Mouse (Mus musculus): ENCODE measurements around the gene Nfatc2. TPM values are rescaled to one million over a fixed set of nuclear protein-coding genes. Genes with fewer than 3 reads are reported as not detected.

Nfatc2 gene
- total RNA-seq, 2 experiments from 2014 or later = 20.0 to 21.8 TPM

- no peak for DNase-seq (ENCODE audit: low spot score in 2 of 2)
Observed at GRCm38 (mm10) chr2:168500750-168501149, 100.7 kb downstream of the Nfatc2 start.

GRCm38 (mm10) chr2:168500244-168500643 lies 101.2 kb downstream of the Nfatc2 start:
- DNase-seq (ENCODE audit: low spot score in 2 of 2) = no peak

- DNase-seq (ENCODE audit: low spot score in 2 of 2) = no peak
Observed at GRCm38 (mm10) chr2:168491791-168492190, 109.7 kb downstream of the Nfatc2 start.

DNA sequence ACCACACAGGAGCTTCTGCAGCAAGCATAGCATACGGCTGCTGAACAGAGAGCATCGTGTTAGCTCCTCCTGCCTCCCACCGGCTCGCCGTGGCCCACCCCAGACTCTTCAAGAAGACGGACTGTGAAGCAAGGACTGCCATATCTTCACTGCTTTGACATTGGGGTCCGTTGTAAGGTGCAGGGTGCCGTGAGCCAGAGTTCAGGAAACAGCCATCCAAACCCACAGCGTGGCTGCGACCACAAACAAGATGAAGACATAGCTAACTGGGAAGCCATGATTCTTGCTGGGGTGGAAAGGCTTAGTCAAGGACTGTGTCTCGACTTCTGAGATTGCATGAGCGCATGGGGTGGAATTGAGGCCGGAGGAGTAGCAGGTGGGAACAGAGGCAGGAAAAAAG lies 111.5 kb downstream of the Nfatc2 start:
- no peak for DNase-seq (ENCODE audit: low spot score in 2 of 2)

GRCm38 (mm10) chr2:168488158-168488925 lies 113.1 kb downstream of the Nfatc2 start:
- DNase-seq (ENCODE audit: low spot score in 2 of 2) = no peak

DNA sequence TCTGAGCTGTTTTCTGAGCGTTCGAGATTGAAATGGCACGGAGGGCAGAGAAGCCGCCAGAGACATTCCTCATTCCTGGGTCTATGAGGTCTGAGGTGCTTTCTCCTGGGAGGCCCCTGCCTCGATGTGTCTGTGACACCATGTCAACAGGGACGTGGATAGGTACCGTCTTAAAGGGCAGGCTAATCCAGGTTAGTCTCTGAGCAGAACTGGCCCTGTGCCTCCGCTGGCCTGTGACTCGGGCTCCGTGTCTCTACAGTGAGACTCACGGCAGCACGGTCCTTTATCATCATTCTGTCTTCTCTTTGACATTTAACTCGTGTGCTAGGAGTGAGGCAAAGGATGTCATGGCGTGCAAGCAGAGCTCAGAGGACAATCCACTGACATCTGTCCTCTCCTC lies 120.3 kb downstream of the Nfatc2 start:
- no peak for DNase-seq (ENCODE audit: low spot score in 2 of 2)

DNA sequence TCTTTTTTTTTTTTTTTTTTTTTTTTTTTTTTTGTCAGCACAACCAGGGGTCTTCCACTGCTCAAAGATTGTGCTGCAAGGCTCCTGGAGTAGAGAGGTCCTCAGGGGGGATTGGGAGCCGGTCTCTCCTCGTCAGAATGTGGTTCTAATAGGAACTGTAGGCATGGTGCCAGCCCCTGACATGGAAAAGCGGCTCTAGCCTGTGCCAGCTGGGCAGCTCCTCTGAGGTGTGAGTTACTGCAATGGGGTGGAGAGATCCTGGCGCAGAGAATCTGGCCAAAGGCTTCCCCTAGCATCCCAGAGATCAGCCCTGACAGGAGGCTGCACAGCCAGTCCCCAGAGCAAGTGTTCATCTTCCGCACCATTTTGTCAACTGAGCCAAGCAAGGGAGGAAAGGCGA lies 120.8 kb downstream of the Nfatc2 start:
- DNase-seq (ENCODE audit: low spot score in 2 of 2) = peak in 1 of 2 experiments; percentile 36

DNA sequence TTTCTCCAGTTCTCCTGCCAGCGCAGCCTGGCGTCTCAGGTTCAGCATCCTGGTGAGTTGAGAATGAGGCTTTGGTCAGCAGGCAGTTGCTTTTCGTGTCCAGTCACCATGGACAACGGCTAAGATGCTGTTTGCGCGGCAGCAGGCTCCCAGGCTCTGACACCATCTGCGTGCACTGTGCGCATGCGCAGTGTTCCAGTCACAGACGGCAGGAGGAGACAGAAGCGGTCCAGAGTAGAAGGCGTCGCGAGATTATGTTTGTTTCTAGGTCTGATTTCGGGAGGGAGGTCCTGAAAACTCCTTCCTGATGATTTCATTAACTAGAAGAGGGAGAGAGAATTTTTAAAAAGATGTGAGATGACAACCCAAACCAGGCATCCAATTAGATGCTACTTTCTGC lies 121.5 kb downstream of the Nfatc2 start:
- DNase-seq (ENCODE audit: low spot score in 2 of 2) = peak; percentile 82 to 85

DNA sequence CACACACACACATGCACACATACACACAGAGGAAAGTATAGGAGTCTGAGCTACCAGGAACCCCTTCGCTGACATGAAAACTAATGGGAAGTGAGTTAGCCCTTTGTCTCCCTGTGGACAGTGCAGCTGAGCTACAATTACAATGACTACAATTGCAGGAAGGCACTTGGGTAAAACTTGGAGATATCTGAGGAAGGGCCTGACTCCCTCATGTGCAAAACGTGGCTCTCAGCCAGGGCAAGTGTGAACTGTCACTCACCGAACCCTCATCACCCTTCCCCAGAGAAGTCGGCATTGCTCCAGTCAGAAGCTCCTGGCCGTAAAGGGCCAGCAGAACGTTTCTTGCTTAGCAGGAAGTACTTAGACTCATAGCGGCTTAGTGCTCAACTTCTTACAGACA lies 123.0 kb downstream of the Nfatc2 start:
- no peak for DNase-seq (ENCODE audit: low spot score in 2 of 2)

DNA sequence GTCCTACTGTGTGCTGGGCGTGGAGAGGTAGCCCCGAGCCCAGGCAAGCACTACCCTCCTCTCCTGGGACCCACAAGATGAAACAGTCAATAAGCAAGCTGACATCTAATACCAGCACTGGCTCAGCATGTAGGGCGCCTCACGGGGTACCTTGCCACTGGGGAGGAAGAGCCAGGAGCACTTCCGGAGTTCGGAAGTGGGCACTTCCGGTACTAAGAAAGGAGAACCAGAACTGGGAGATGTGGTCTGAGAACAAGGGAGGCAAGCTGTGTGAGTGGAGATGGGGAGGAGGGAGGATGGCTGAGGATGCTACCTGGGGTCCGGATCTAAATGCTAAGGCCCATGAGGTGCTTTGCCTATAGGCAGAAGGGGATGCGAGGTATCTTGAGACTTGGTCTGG lies 128.0 kb downstream of the Nfatc2 start:
- DNase-seq (ENCODE audit: low spot score in 2 of 2) = no peak

- DNase-seq (ENCODE audit: low spot score in 2 of 2) = peak; percentile 46 to 52
Observed at GRCm38 (mm10) chr2:168472899-168473298, 128.6 kb downstream of the Nfatc2 start.

GRCm38 (mm10) chr2:168469032-168469431 lies 132.4 kb downstream of the Nfatc2 start:
- DNase-seq (ENCODE audit: low spot score in 2 of 2) = peak; percentile 74 to 82

DNA sequence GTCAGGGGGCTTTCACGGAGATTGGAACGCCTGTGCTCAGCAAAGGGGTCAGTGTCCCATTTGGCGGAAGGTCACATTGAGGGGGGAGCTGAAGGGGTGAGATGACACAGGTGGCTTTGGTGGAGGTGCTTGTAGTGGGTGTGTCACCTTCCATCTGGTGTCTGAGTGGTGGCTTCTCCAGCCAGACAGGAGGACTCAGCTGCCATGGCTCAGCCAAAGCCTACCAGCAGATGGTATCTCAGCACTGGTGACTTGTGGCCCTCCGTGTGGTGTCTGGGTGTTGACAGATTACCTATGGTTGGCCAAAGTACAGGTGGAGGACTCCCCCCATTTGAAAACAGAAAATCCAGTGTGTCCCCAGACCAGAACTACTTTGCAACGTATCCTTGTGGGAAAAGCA lies 134.3 kb downstream of the Nfatc2 start:
- no peak for DNase-seq (ENCODE audit: low spot score in 2 of 2)

DNA sequence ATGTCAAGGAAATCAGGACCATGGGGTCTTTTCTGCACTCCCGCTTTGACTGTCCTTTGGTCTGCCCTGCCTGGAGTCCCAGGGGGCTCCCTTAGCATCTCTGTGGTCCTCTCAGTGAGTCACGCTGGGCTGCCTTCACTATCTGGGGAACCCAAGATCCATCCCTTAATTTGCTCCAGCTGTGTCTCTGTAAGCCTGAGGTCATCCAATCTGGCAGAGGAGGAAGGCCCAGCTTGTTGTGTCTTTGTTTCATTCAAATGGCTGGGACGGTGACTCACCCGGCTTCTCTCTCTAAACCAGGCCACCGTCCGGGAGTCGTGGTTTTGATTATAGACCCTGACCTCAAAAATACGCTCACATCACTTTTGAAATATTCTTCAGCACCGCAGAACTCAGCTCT lies 135.4 kb downstream of the Nfatc2 start:
- no peak for DNase-seq (ENCODE audit: low spot score in 2 of 2)

GRCm38 (mm10) chr2:168465646-168466045 lies 135.8 kb downstream of the Nfatc2 start:
- DNase-seq (ENCODE audit: low spot score in 2 of 2) = no peak

GRCm38 (mm10) chr2:168461865-168462264 lies 139.6 kb downstream of the Nfatc2 start:
- DNase-seq (ENCODE audit: low spot score in 2 of 2) = no peak

DNA sequence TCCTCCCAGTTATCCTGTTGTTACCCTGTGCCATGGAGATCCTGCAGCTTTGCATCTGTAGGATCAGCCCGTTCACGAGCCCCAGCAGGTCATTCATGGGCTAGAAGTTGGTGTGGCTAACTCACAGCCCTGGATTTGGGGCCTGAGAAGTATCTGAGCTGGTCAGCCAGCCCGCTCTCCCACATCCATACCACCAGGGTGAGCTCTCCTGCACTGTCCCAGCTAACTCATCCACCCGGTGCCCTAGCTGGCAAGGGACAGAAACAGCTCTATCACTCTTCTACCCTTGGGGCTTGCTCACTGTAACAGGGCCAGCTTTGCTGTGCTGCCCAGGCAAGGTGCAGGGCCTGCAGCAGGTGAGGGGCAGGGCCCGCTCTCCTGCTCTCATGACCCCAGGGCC lies 141.8 kb downstream of the Nfatc2 start:
- DNase-seq (ENCODE audit: low spot score in 2 of 2) = no peak

GRCm38 (mm10) chr2:168458583-168458982 lies 142.9 kb downstream of the Nfatc2 start:
- DNase-seq (ENCODE audit: low spot score in 2 of 2) = no peak

GRCm38 (mm10) chr2:168451714-168452708 lies 149.4 kb downstream of the Nfatc2 start:
- no peak for DNase-seq (ENCODE audit: low spot score in 2 of 2)

DNA sequence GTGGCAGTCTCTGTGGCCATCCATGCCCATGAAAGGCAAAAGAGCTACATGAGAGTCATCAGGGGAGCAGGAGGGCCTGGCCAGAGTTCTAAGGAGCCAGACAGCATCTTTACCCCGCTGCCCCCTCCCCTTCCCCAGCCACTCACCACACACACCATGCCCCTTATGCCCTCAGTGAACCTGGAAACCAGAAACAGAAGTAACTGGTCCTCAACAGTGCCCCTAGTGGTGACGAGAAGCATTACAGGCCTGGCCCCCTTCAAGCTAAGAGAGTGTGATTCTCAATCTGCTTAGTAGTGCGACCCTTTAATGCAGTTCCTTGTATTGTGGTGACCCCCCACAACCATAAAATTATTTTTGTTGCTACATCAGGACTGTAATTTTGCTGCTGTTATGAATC lies 150.5 kb downstream of the Nfatc2 start:
- DNase-seq (ENCODE audit: low spot score in 2 of 2) = no peak

- no peak for DNase-seq (ENCODE audit: low spot score in 2 of 2)
Observed at GRCm38 (mm10) chr2:168448054-168448453, 153.4 kb downstream of the Nfatc2 start.

DNA sequence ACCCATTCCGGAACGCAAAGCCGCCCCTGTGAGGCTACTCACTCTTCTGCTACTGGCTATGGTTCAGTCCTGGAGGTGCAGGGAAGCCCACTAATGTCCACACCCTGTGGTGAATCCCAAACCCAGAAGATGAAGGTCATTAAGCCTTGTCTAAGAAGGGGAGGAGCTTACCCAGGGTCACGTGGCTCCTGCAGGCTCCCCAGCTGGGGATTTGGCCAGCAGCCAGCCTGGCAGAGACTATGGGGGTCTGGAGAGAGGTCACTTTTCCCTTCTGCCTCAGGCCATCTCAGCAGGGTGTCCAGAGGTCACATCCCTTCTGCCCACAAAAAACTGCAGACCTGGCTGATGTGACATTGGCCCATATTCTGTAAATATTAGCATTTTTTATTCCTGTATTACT lies 153.9 kb downstream of the Nfatc2 start:
- DNase-seq (ENCODE audit: low spot score in 2 of 2) = no peak

Data from layer of hippocampus, postnatal 14 days (tissue).